Mouse (Mus musculus): ENCODE results near the gene Msx3.

GRCm38 (mm10) chr7:140032366-140032765 lies 16.5 kb downstream of the Msx3 start:
- no peak for TF ChIP-seq POLR2A (IDR thresholded peaks at IDR 0.05; ENCODE audit: control insufficient read depth, extremely low read depth, insufficient read depth, low read length, poor library complexity)
- TF ChIP-seq CTCF (IDR thresholded peaks at IDR 0.05; ENCODE audit: borderline replicate concordance, control insufficient read depth, extremely low read depth, insufficient read depth, low read length, poor library complexity), result no peak
